Mouse (Mus musculus) heart, postnatal 0 days (tissue): ENCODE results near the gene Ptgir. TPM values are rescaled to one million over a fixed set of nuclear protein-coding genes. Genes with fewer than 3 reads are reported as not detected.
A peak's percentile ranks its signal among the peaks of the same experiment; 100 is the strongest.

Source experiments
- ATAC-seq: fragments of 200-750 bp; cut with Nextera tagmentation; 2 replicates; pipeline ENCODE4 v1.8.0; 2017; ENCODE audit warnings: low read depth, moderate number of reproducible peaks, moderate library complexity; ENCODE audit not compliant: insufficient read depth
- DNase-seq: peaks from one replicate; pipeline ENCODE4 v3.0.0-alpha.2; 2016; ENCODE audit warnings: low spot score
- H3K27ac ChIP-seq: fragments of 300-500 bp; sonication (generic); 2 replicates; pipeline ENCODE4 v1.5.1; 2014; ENCODE audit warnings: low read depth, mild to moderate bottlenecking
- H3K27me3 ChIP-seq: fragments of 300-500 bp; sonication (generic); 2 replicates; pipeline ENCODE4 v1.6.1; 2014; ENCODE audit warnings: low read length, mixed read lengths; ENCODE audit not compliant: control insufficient read depth, insufficient read depth
- H3K36me3 ChIP-seq: fragments of 300-500 bp; sonication (generic); replicated peaks from 2 replicates; pipeline ENCODE4 v1.6.1; 2014; ENCODE audit warnings: low read length, mixed read lengths; ENCODE audit not compliant: control insufficient read depth, insufficient read depth
- H3K4me1 ChIP-seq: fragments of 300-500 bp; sonication (generic); 2 replicates; pipeline ENCODE4 v1.6.1; 2014; ENCODE audit warnings: antibody characterized with exemption; ENCODE audit not compliant: control insufficient read depth, insufficient read depth
- H3K4me2 ChIP-seq: fragments of 300-500 bp; sonication (generic); 2 replicates; pipeline ENCODE4 v1.6.1; 2014; ENCODE audit warnings: low read depth, mild to moderate bottlenecking, low read length, moderate library complexity
- H3K4me3 ChIP-seq: fragments of 300-500 bp; sonication (generic); 2 replicates; pipeline ENCODE4 v1.5.1; 2014; ENCODE audit warnings: low read depth, low read length
- H3K9ac ChIP-seq: fragments of 300-500 bp; sonication (generic); replicated peaks from 2 replicates; pipeline ENCODE4 v1.6.1; 2014; ENCODE audit warnings: low read depth, low read length, mixed read lengths
- H3K9me3 ChIP-seq: fragments of 300-500 bp; sonication (generic); replicated peaks from 2 replicates; pipeline ENCODE4 v1.6.1; 2016; ENCODE audit warnings: low read length; ENCODE audit not compliant: control insufficient read depth
- CTCF ChIP-seq: IDR thresholded peaks from 2 replicates; pipeline ENCODE4 v1.5.1; 2016; ENCODE audit warnings: antibody characterized with exemption, control low read depth, low read depth
- EP300 ChIP-seq: IDR thresholded peaks from 2 replicates; pipeline ENCODE4 v1.6.1; 2016; ENCODE audit warnings: antibody characterized with exemption, low read depth
- WGBS: fragments of 180-500 bp; shearing (Covaris S2); extraction: QIAGEN DNeasy Blood & Tissue Kit; methylation state at CpG from one replicate; pipeline ENCODE4 v1.1.7; 2014; 5-methylcytosine and 5-hydroxymethylcytosine counted together
- polyA plus RNA-seq: library from polyadenylated mRNA; unstranded; fragments of >200 nt; fragmentation: Nextera tagmentation; extraction: Ambion mirVana; gene quantifications from 2 replicates; pipeline ENCODE4 v1.2.1, GENCODE M21; 2015
- total RNA-seq: library from RNA; depleted of rRNA; stranded (reverse); fragments of >200 nt; gene quantifications from 2 replicates; pipeline ENCODE4 v1.2.3, GENCODE M21; 2014; ENCODE audit warnings: low replicate concordance

Gene Ptgir
- total and polyA plus RNA-seq, 2 experiments from 2014 or later, result 1.2 to 2.3 TPM

DNA sequence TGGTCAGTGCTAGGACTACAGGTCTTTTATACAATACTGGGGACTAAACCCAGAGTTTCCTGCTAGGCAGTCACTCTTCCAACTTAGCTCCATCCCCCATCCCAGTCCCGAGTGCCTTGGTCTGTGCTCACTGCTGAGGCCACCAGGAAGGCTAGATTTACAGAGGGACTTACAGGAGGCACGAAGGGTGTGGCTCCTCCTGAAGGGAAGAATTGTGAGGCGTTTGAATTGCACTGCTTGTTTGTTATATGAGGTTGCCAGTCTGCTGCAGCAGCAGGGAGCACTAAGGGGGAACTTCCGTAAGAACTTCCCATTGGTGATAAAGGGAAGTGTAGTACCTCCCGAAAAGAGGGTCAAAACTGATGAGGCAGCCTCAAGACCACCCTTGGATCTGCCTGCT, 25.7 kb upstream of the Ptgir start:
- peaks cover 31% of the 10 kb centered on the region for H3K4me1 ChIP-seq
- H3K4me3 ChIP-seq, result no peak overlapping the region
- ATAC-seq (no peak), DNase-seq (no peak)
- WGBS, result 32% methylated on average over 5 of the region's 5 CpGs
- peak overlapping the region; percentile 87 for H3K27ac ChIP-seq
- H3K9me3 ChIP-seq, result peaks cover 2% of the 10 kb centered on the region
- no peak overlapping the region for H3K9ac ChIP-seq
- H3K4me2 ChIP-seq, result no peak overlapping the region
- no peak for TF ChIP-seq CTCF
- no peak for TF ChIP-seq EP300
- H3K36me3 ChIP-seq, result peaks cover 14% of the 10 kb centered on the region
- H3K27me3 ChIP-seq, result 0 out of 2 replicates have a peak, but pooled peaks cover 1% of the 10 kb centered on the region

DNA sequence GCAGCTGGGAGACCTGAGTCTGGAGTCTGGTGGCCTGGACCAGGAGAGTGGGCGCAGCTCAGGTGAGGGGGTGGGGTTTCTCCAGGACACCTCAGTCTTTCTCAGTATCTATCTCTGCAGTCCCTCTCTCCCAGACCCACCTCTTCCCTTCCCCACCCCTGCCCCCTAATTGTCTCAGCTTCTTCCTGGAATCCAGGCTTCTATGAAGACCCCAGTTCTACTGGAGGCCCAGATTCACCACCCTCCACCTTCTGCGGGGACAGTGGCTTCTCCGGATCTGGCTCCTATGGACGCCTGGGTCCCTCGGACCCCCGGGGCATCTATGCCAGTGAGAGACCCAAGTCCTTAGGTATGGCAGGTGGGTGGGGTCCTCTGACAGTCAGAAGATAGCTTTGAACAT, 23.1 kb upstream of the Ptgir start:
- no peak for ATAC-seq

DNA sequence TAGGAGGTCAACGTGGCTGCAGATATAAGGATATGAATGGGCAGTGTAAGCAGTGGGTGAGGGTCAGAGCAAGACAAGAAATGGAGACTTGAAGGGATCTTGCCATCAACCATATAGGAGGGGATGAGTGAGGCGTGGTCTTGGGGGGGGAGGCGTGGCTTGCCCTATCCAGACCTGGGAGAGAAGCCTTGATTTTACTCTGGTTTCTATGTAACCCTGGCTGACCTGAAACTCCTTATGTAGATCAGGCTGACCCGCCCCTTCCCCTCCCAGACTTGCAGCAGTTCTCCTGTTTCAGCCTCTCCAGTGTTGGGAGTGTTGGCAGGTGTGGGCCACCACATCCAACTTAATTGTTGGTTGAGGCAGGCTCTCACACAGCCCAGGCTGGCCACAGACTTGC, 22.0 kb upstream of the Ptgir start:
- no peak for ATAC-seq
- H3K4me1 ChIP-seq, result peaks cover 17% of the 10 kb centered on the region
- no peak overlapping the region for H3K4me3 ChIP-seq
- no peak overlapping the region for H3K27ac ChIP-seq
- no peak overlapping the region for H3K4me2 ChIP-seq
- WGBS, result 82% methylated on average over 4 of the region's 4 CpGs
- DNase-seq, result no peak
- 0 out of 2 replicates have a peak, but pooled peaks cover 7% of the 10 kb centered on the region for H3K27me3 ChIP-seq
- H3K9ac ChIP-seq, result no peak overlapping the region
- TF ChIP-seq EP300 (no peak), CTCF (no peak)
- peaks cover 8% of the 10 kb centered on the region for H3K9me3 ChIP-seq
- peaks cover 26% of the 10 kb centered on the region for H3K36me3 ChIP-seq

More for the DNA sequence above, 23.1 kb upstream of the Ptgir start:
- 88% methylated on average over 6 of the region's 6 CpGs for WGBS
- no peak for DNase-seq
- Histone ChIP-seq H3K9me3 (peaks cover 8% of the 10 kb centered on the region), H3K9ac (peak overlapping the region; percentile 22; the same call in 1 of the 2 replicates), H3K4me2 (no peak overlapping the region), H3K4me1 (peaks cover 17% of the 10 kb centered on the region), H3K36me3 (peaks cover 26% of the 10 kb centered on the region), H3K27ac (0 out of 2 replicates have a peak overlapping the region, but pooled peaks have one; percentile 9), H3K27me3 (0 out of 2 replicates have a peak, but pooled peaks cover 7% of the 10 kb centered on the region), H3K4me3 (no peak overlapping the region)
- TF ChIP-seq EP300 (no peak), CTCF (no peak)

DNA sequence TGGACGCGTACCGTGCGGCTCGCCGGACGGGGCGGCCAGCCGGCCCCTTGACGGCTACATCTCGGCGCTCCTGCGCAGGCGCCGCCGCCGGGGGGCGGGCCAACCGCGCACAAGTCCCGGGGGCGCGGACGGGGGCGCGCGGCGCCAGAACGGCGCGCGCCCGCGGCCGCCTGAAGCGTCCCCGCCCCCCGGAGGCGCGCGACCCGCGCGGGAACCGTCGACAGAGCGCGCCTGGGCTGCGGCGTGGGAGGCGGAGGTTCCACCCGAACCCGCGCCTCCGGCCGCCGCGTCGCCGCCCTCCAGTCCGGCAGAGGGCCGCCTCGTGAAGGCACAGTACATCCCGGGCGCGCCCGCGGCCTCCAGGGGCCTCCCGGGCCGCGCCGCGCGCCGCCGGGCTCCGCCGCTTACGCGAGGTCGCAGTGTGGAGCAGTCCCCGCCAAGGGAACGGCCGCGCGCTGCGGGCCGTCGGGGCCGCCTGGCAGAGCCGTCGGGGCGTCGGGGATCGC, 21.0 kb upstream of the Ptgir start:
- 27% methylated on average over 62 of the region's 95 CpGs for WGBS
- H3K36me3 ChIP-seq, result peaks cover 26% of the 10 kb centered on the region
- H3K4me3 ChIP-seq, result peak overlapping the region; percentile 20
- ATAC-seq, result peak; percentile 17; the same call in 1 of the 2 replicates
- no peak for TF ChIP-seq EP300
- TF ChIP-seq CTCF, result no peak
- peaks cover 12% of the 10 kb centered on the region for H3K4me1 ChIP-seq
- no peak overlapping the region for H3K27ac ChIP-seq
- 0 out of 2 replicates have a peak, but pooled peaks cover 7% of the 10 kb centered on the region for H3K27me3 ChIP-seq
- H3K9ac ChIP-seq, result no peak overlapping the region
- DNase-seq, result no peak
- H3K4me2 ChIP-seq, result peak overlapping the region; percentile 27
- H3K9me3 ChIP-seq, result peaks cover 8% of the 10 kb centered on the region

DNA sequence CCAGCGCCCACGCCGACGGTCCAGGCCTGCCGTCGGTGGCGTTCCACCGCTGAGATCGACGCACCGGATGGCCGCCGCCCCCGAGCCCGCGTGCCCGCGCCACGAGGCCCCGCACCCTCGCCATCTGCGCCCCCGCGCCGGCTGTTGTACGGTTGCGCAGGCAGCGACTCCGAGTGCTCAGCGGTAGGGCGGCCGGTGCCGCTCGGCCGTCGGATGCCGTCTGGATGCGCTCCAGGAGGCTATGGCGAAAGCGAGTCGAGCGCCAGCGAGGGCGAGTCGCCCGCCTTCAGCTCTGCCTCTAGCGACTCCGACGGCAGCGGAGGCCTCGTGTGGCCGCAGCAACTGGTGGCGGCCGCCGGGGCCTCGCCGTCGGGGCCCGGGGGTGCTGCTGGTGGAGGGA, 20.4 kb upstream of the Ptgir start:
- peaks cover 26% of the 10 kb centered on the region for H3K36me3 ChIP-seq
- 0 out of 2 replicates have a peak, but pooled peaks cover 7% of the 10 kb centered on the region for H3K27me3 ChIP-seq
- no peak overlapping the region for H3K9ac ChIP-seq
- no peak for DNase-seq
- no peak for TF ChIP-seq EP300
- no peak for TF ChIP-seq CTCF
- peak overlapping the region; percentile 20; the same call in 1 of the 2 replicates for H3K4me3 ChIP-seq
- peaks cover 8% of the 10 kb centered on the region for H3K9me3 ChIP-seq
- H3K27ac ChIP-seq, result no peak overlapping the region
- H3K4me2 ChIP-seq, result no peak overlapping the region
- H3K4me1 ChIP-seq, result peaks cover 7% of the 10 kb centered on the region; the same call in 1 of the 2 replicates
- ATAC-seq, result no peak
- 65% methylated on average over 59 of the region's 59 CpGs for WGBS
